Mouse (Mus musculus) testis, adult 2 months (tissue): Measurements from ENCODE around the gene Rnf11.

ENCODE experiments used
- CTCF ChIP-seq: fragments of 200-500 bp; IDR thresholded peaks from 2 replicates; pipeline ENCODE4 v1.5.1; 2012; ENCODE audit warnings: low read depth, mild to moderate bottlenecking, inconsistent platforms, low read length, moderate library complexity; ENCODE audit not compliant: control insufficient read depth, insufficient read depth, insufficient replicate concordance
- POLR2A ChIP-seq: fragments of 200-500 bp; IDR thresholded peaks from 2 replicates; pipeline ENCODE4 v1.6.1; 2012; ENCODE audit warnings: low read depth, mild to moderate bottlenecking, inconsistent platforms, low read length, moderate library complexity; ENCODE audit not compliant: control insufficient read depth

DNA sequence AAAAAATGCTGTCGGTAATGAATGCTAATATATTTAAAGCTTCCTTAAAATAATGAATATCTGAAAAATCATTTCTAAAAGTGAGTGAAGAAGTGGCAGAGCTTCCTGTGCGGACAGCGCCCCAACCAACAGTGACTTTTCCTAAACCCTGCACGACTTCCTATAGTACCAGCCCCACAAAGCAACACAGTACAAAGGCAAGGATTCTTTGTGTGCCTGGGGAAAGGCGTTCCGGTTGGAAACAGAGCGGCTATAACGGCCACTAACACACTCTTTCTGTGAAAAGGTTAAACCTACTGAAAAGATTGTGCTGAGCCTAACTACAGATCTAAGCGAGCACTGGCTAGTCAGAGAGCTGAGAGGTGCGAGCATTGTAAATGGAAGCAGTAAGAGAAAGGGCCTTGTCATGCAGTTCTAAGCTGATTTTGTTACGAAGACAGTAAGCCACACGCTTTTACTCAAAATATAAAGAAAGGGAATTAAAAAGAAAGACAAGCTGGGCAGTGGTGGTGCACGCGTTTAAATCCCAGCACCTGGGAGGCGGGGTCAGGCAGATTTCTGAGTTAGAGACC, 45.8 kb upstream of the Rnf11 start:
- TF ChIP-seq POLR2A = no peak
- TF ChIP-seq CTCF = no peak
